Mouse (Mus musculus) cortical plate, adult 2 months (tissue): ENCODE measurements around the gene Colgalt1. TPM values are rescaled to one million over a fixed set of nuclear protein-coding genes. Genes with fewer than 3 reads are reported as not detected.

Experiments used
- H3K27ac ChIP-seq: fragments of 200-500 bp; 2 replicates; pipeline ENCODE4 v1.5.1; 2012; ENCODE audit warnings: low read length, control low read depth, inconsistent platforms; ENCODE audit not compliant: insufficient read depth
- H3K4me1 ChIP-seq: fragments of 200-500 bp; 2 replicates; pipeline ENCODE4 v1.6.1; 2011; ENCODE audit warnings: low read length; ENCODE audit not compliant: control insufficient read depth, insufficient read depth
- H3K4me3 ChIP-seq: fragments of 200-500 bp; 2 replicates; pipeline ENCODE4 v1.5.1; 2011; ENCODE audit warnings: mild to moderate bottlenecking, low read length, control low read depth; ENCODE audit not compliant: insufficient read depth
- CTCF ChIP-seq: fragments of 200-500 bp; IDR thresholded peaks from 2 replicates; pipeline ENCODE4 v1.5.1; 2011; ENCODE audit warnings: mild to moderate bottlenecking, control low read depth, low read length; ENCODE audit not compliant: insufficient read depth; ENCODE audit errors: extremely low read depth
- POLR2A ChIP-seq: fragments of 200-500 bp; IDR thresholded peaks from 2 replicates; pipeline ENCODE4 v1.6.1; 2011; ENCODE audit warnings: mild to moderate bottlenecking, low read length, control low read depth; ENCODE audit not compliant: insufficient read depth; ENCODE audit errors: extremely low read depth
- polyA plus RNA-seq: library from polyadenylated mRNA; depleted of rRNA; stranded (reverse); fragments of >200 nt; gene quantifications from 2 replicates; pipeline ENCODE4 v1.2.3, GENCODE M21; 2012; rRNA removed

The Colgalt1 gene
- polyA plus RNA-seq, 1 experiment: 100 TPM

DNA sequence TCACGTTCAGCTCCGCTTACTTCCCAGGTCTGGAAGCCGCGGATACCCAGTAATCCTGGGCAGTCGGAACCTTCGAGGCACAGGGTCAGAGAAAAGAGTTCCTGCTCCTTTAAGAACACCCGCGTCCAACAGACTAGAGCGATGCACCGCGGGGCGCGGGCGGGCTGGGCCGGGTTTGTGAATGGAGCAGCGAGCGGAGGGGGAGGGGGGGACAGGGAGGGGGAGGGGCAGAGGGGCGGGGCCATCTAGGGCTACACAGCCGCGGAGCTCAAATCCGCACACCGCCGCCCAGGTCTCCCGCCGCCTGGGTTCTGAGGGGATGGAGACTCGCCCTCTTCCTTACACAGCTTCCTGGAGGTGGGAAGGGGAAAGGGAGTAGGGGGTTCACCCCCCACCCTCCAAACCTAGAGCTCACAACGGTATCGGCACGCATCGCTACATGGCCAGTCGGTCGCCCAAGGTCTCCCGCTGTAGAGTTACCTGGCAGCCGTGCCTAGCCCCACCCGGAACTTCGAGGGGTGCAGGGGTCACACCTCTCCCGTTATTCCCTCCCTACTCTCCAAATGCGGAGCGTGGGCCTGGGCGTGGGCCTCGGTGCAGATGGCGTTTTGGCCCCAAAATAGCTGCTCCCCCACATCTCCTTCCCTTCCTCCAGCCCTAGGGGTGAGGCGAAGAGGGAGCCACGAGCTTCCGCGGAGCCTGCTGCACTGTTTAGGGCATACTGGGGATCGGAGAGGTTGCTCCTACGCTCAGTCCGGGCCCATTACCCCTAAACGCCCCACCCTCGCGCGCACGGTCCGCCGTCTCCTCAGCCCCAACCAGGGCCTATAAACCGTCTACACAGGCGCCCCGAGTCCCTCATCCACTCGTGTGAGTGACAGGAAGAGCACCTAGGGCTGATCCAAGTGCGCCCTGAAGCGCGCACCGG is 60.1 kb downstream of the Colgalt1 start:
- Histone ChIP-seq H3K4me3 (peak overlapping the region; percentile 98), H3K4me1 (peaks cover 17% of the 10 kb centered on the region)

DNA sequence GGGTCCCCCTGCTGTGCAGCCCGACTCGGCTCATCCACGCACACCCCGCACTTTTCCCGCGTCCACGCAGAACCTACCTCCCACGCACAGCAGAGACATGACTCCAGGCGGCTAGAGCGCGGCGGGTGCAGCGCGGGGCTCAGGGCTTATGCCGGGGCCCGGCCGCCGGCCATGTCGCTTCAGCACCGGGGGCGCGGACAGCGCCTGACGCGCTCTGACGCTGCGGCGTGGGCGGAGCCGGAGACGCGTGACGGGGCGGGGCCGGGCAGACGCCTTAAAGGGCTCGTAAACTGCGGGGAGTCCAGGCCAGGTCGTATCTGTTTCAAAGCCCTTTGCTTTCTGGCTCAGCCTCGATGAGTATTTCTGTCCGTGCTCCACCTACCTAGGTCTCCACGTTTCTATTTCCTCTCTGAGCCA is 60.8 kb downstream of the Colgalt1 start, which contains the start of gene Unc13a:
Gene Unc13a, minus strand, starts transcription at position 209 of the 417 bp plus-strand sequence.
- Histone ChIP-seq H3K27ac (peak within 1 kb of the TSS; percentile 95), H3K4me1 (peaks cover 17% of the 10 kb centered on the region), H3K4me3 (peak within 1 kb of the TSS; percentile 98)
- TF ChIP-seq POLR2A (peak; percentile 78), CTCF (no peak)

More for the DNA sequence above, 60.1 kb downstream of the Colgalt1 start:
- peak overlapping the region; percentile 95 for H3K27ac ChIP-seq
- no peak for TF ChIP-seq CTCF
- no peak for TF ChIP-seq POLR2A

DNA sequence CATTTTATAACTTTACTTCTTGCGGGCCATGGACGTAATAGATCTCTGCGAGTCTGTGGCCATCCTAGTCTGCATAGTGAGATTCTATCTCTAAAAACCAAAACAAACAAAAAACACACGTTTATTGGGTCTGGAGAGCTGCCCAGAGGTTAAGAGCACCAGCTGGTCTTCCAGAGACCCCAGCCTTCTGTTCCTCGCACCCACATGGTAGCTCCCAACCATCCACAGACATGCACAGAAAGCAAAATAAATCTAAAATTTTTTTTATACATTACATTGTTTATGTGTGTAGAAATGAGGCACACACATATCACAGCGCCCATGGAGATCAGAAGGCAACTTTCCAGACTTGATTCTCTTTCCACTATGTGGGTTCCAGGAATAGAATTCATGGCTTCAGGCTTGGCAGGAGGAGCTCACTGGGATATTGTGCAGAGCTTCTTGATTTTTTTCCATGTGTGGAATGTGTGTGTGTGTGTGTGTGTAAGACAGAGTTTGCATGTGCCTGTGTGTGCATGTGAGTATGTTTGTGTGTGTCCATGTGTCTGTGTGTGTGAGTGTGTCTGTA is 61.5 kb downstream of the Colgalt1 start:
- Histone ChIP-seq H3K4me3 (peak overlapping the region; percentile 98; the same call in 1 of the 2 replicates), H3K4me1 (peaks cover 15% of the 10 kb centered on the region), H3K27ac (peak overlapping the region; percentile 91; the same call in 1 of the 2 replicates)
- TF ChIP-seq POLR2A: no peak
- no peak for TF ChIP-seq CTCF

DNA sequence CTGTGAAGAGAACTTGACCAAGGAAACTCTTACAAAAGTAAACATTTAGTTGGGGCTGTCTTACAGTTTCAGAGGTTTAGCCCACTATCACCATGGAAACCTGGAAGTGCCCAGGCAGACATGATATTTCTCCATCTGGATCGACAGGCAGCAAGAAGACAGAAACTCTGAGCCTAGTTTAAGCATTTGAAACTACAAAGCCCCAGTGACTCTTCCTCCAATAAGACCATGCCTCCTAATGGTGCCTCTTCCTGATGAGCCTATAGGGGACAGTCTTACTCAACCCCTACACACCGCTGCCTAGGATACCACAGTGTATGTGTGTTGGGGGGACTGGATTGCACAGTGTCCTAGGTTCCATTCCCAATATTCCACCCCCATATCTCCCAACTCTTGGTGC is 63.3 kb downstream of the Colgalt1 start:
- H3K4me1 ChIP-seq: peaks cover 9% of the 10 kb centered on the region
- H3K27ac ChIP-seq: no peak overlapping the region
- H3K4me3 ChIP-seq: no peak overlapping the region

More for the DNA sequence above, 63.3 kb downstream of the Colgalt1 start:
- TF ChIP-seq CTCF (no peak), POLR2A (no peak)

Other genes starting within 250 kb of the Colgalt1 start
- 181 and 187 TPM in 2 replicates for gene Use1, start 244.2 kb upstream of the Colgalt1 start, polyA plus RNA-seq
- gene Ocel1, start 239.7 kb upstream of the Colgalt1 start, polyA plus RNA-seq: 13.5 and 13.6 TPM in 2 replicates
- gene Nr2f6, start 229.0 kb upstream of the Colgalt1 start, polyA plus RNA-seq: 38.9 and 40.8 TPM in 2 replicates
- gene Ushbp1, start 215.2 kb upstream of the Colgalt1 start, polyA plus RNA-seq: 9.0 and 10.9 TPM in 2 replicates
- gene Babam1, start 214.1 kb upstream of the Colgalt1 start, polyA plus RNA-seq: 132 and 137 TPM in 2 replicates
- gene Ankle1, start 205.0 kb upstream of the Colgalt1 start, polyA plus RNA-seq: 0.45 and 0.96 TPM in 2 replicates
- gene Abhd8, start 147.3 kb upstream of the Colgalt1 start, polyA plus RNA-seq: 475 and 506 TPM in 2 replicates
- 47.8 and 50.0 TPM in 2 replicates for gene Mrpl34, start 146.0 kb upstream of the Colgalt1 start, polyA plus RNA-seq
- gene Dda1, start 141.8 kb upstream of the Colgalt1 start, polyA plus RNA-seq: 115 and 126 TPM in 2 replicates
- gene Ano8, start 125.0 kb upstream of the Colgalt1 start, polyA plus RNA-seq: 69.2 and 75.1 TPM in 2 replicates
- gene Gtpbp3, start 122.9 kb upstream of the Colgalt1 start, polyA plus RNA-seq: 35.0 and 37.4 TPM in 2 replicates
- 11.0 and 11.9 TPM in 2 replicates for gene Plvap, start 99.2 kb upstream of the Colgalt1 start, polyA plus RNA-seq
- gene Ccdc194, start 85.3 kb upstream of the Colgalt1 start, polyA plus RNA-seq: not detected in 2 replicates
- 20.0 and 20.5 TPM in 2 replicates for gene Bst2, start 73.5 kb upstream of the Colgalt1 start, polyA plus RNA-seq
- 95.4 and 100 TPM in 2 replicates for gene Mvb12a, start 68.1 kb upstream of the Colgalt1 start, polyA plus RNA-seq
- 0.19 and 0.30 TPM in 2 replicates for gene Tmem221, start 52.1 kb upstream of the Colgalt1 start, polyA plus RNA-seq
- gene Nxnl1, start 44.4 kb upstream of the Colgalt1 start, polyA plus RNA-seq: 0.04 and 0.08 TPM in 2 replicates
- gene Slc27a1, start 42.1 kb upstream of the Colgalt1 start, polyA plus RNA-seq: 146 and 167 TPM in 2 replicates
- gene Pgls, start 18.8 kb upstream of the Colgalt1 start, polyA plus RNA-seq: 34.3 and 35.4 TPM in 2 replicates
- gene Fam129c, start 13.3 kb upstream of the Colgalt1 start, polyA plus RNA-seq: 2.8 and 3.4 TPM in 2 replicates
- gene Unc13a, start 60.8 kb downstream of the Colgalt1 start, polyA plus RNA-seq: 199 and 221 TPM in 2 replicates
- 6.0 and 6.1 TPM in 2 replicates for gene Jak3, start 65.3 kb downstream of the Colgalt1 start, polyA plus RNA-seq
- 1.4 and 1.6 TPM in 2 replicates for gene Insl3, start 78.2 kb downstream of the Colgalt1 start, polyA plus RNA-seq
- gene B3gnt3, start 90.8 kb downstream of the Colgalt1 start, polyA plus RNA-seq: 0.74 and 0.86 TPM in 2 replicates
- 218 and 247 TPM in 2 replicates for gene Fcho1, start 114.7 kb downstream of the Colgalt1 start, polyA plus RNA-seq